In the genomic region with DNA sequence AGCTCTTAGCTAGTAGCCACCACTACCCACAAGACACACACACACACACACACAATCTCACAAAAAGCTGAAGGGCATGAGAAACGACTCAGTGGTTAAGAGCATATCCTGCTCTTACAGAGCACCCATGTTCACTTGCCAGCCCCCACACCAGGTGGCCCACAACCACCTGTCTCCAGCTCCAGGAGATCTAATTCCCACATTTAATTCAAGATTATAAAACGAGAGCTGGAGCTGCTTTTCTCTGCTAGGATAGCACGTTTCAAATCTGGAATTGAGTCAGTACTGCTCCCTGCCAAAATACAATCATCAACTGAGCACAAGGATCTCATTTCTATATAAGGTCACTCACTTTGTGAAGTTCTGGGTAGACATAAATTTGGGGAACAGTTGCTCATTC, we compare ENCODE assay signal across 24 mouse cellular contexts. TPM values are rescaled to one million over a fixed set of nuclear protein-coding genes. Genes with fewer than 3 reads are reported as not detected.
DNase-seq lines count a peak whose midpoint lies in the region; ATAC-seq and TF ChIP-seq lines count a peak whose summit lies in the region.
"Had no signal": no experiment of that assay in that cellular context is flagged by ENCODE, and none has a peak within 500 bp of the region (broad histone marks: within the 10 kb centered on the region; RNA-seq: fewer than 3 reads in every experiment).

No protein-coding gene starts in this region.

- H3K27ac ChIP-seq in layer of hippocampus, adult 2 months, result peak overlapping the region; percentile 73
- H3K27ac ChIP-seq in liver, embryonic 11.5 days (ENCODE audit: low read depth, low read length), result no peak overlapping the region
- H3K27ac ChIP-seq: embryonic facial prominence, embryonic 13.5 days; forebrain, embryonic 13.5 days; heart, embryonic 13.5 days; hindbrain, embryonic 12.5 days; hindbrain, postnatal 0 days had no signal

- no peaks in the 10 kb centered on the region for H3K27me3 ChIP-seq in liver, embryonic 11.5 days (replicated peaks; ENCODE audit: control insufficient read depth, insufficient read depth, low read length)
- H3K27me3 ChIP-seq: embryonic facial prominence, embryonic 13.5 days; forebrain, embryonic 13.5 days; heart, embryonic 13.5 days; hindbrain, embryonic 12.5 days had no signal

- DNase-seq in frontal cortex, postnatal 25 days (ENCODE audit: low spot score in 2 of 2), result no peak
- DNase-seq in layer of hippocampus, adult 2 months (ENCODE audit: low spot score in 2 of 2), result peak in 1 of 2 experiments; percentile 29
- no peak for DNase-seq in layer of hippocampus, adult 11-12 months (ENCODE audit: low spot score)
- peak; percentile 38 for DNase-seq in right cerebral cortex, postnatal 25 days
- no peak for DNase-seq in right cerebral cortex, postnatal 4 days
- no peak for DNase-seq in liver, embryonic 11.5 days (ENCODE audit: low spot score)
- DNase-seq: adrenal gland, postnatal 10 days; B cell, adult 2 months; cerebellum, adult 18-20 months; cerebellum, adult 9-11 months; cerebellum, postnatal 36 days; forebrain, postnatal 0 days; gastrocnemius, postnatal 25 days; heart, adult 11 months; heart, postnatal 4 days had no signal

- H3K4me2 ChIP-seq in liver, embryonic 11.5 days, result no peak overlapping the region
- H3K4me2 ChIP-seq: embryonic facial prominence, embryonic 13.5 days; forebrain, embryonic 13.5 days; heart, embryonic 13.5 days; hindbrain, embryonic 12.5 days had no signal

- ATAC-seq in frontal cortex, adult (ENCODE audit: low TSS enrichment), result peak; percentile 60
- ATAC-seq in liver, embryonic 11.5 days (replicated peaks; ENCODE audit: low FRiP score), result no peak
- no peak for ATAC-seq in cerebellum, adult (ENCODE audit: insufficient number of reproducible peaks, low FRiP score, low TSS enrichment)
- ATAC-seq: CD4-positive, CD25-positive, alpha-beta regulatory T cell, adult 4 months; forebrain, embryonic 13.5 days; forebrain, postnatal 0 days; hindbrain, postnatal 0 days had no signal

- H3K4me3 ChIP-seq in layer of hippocampus, adult 2 months, result no peak overlapping the region
- H3K4me3 ChIP-seq in liver, embryonic 11.5 days (ENCODE audit: low read depth, low read length), result no peak overlapping the region
- H3K4me3 ChIP-seq: embryonic facial prominence, embryonic 13.5 days; forebrain, embryonic 13.5 days; heart, embryonic 13.5 days; hindbrain, embryonic 12.5 days had no signal

- WGBS in liver, embryonic 11.5 days, result 87% methylated on average over 3 of the region's 3 CpGs

- no peak for TF ChIP-seq CTCF in layer of hippocampus, adult 2 months (conservative IDR thresholded peaks at IDR 0.05)

- no peak overlapping the region for H3K9ac ChIP-seq in liver, embryonic 11.5 days (ENCODE audit: low read depth, low read length)
- H3K9ac ChIP-seq: embryonic facial prominence, embryonic 13.5 days; forebrain, embryonic 13.5 days; forebrain, postnatal 0 days; heart, embryonic 13.5 days; hindbrain, embryonic 12.5 days had no signal

- H3K4me1 ChIP-seq in liver, embryonic 11.5 days (replicated peaks; ENCODE audit: control insufficient read depth, insufficient read depth, low read length), result no peaks in the 10 kb centered on the region
- H3K4me1 ChIP-seq: embryonic facial prominence, embryonic 13.5 days; forebrain, embryonic 13.5 days; hindbrain, embryonic 12.5 days had no signal

- H3K9me3 ChIP-seq in liver, embryonic 11.5 days (ENCODE audit: control insufficient read depth, low read length), result no peaks in the 10 kb centered on the region
- H3K9me3 ChIP-seq: embryonic facial prominence, embryonic 13.5 days; forebrain, embryonic 13.5 days; G1E; heart, embryonic 13.5 days; hindbrain, embryonic 12.5 days had no signal

- peaks cover 67% of the 10 kb centered on the region for H3K36me3 ChIP-seq in liver, embryonic 11.5 days (ENCODE audit: control insufficient read depth, insufficient read depth, low read length)

RNA-seq across cellular contexts. Expression of gene Ldlr, which starts 39.4 kb away (rescaled TPM):
- total RNA-seq in layer of hippocampus, adult 2 months (2021), result 10 to 100 TPM; 12.0 to 16.2 TPM
- polyA plus RNA-seq in liver, embryonic 11.5 days (2014; fragmentation: Nextera tagmentation; extraction: Ambion mirVana), result 18.8 and 23.9 TPM in 2 replicates
